Mouse (Mus musculus) G1E (cell line): ENCODE data around the gene Wdr4.

Experiments
- CTCF ChIP-seq: IDR thresholded peaks from 2 replicates; pipeline ENCODE4 v1.5.1; 2012; ENCODE audit warnings: low read depth, low read length, inconsistent platforms, mixed read lengths
- POLR2AphosphoS5 ChIP-seq: IDR thresholded peaks from 2 replicates; pipeline ENCODE4 v1.6.1; 2012; ENCODE audit warnings: low read depth, low read length, inconsistent platforms; ENCODE audit not compliant: insufficient replicate concordance

- TF ChIP-seq CTCF (no peak), POLR2AphosphoS5 (no peak)
Measured at GRCm38 (mm10) chr17:31519344-31519945, 335 bp downstream of the Wdr4 start.
